Mouse (Mus musculus): ENCODE data around the gene Sptbn1. TPM values are rescaled to one million over a fixed set of nuclear protein-coding genes. Genes with fewer than 3 reads are reported as not detected.
"Not testable (repeated sequence)": the region's sequence is repeated elsewhere in the genome, so short reads cannot be mapped to it uniquely, and the experiment has no call there.

Gene Sptbn1
- total RNA-seq, 1 experiment from 2014 or later, result 123 TPM

- ATAC-seq (replicated peaks; ENCODE audit: insufficient number of reproducible peaks, low FRiP score, low TSS enrichment, poor library complexity, severe bottlenecking), result no peak
Observed at GRCm38 (mm10) chr11:30257812-30258211, 10.2 kb downstream of the Sptbn1 start.

DNA sequence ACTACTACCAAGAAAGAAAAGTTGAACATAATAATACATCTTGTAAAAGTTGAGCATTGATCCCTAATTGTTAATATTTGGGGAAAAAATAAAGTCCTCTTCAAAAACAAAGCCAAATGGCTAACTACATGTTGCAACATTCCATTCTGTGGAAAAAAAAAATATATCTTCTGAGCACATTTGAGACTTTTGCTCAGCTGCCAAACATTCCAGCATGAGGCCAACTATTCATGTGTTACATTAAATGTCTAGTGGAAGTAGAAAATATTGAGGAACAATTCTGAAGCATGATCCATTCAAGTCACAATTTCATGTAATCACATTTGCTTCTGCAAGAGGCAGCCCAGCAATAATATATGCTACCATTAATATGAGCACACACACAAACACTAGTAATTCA lies 10.9 kb downstream of the Sptbn1 start:
- no peak for ATAC-seq (replicated peaks; ENCODE audit: insufficient number of reproducible peaks, low FRiP score, low TSS enrichment, poor library complexity, severe bottlenecking)

- no peak for ATAC-seq (replicated peaks; ENCODE audit: insufficient number of reproducible peaks, low FRiP score, low TSS enrichment, poor library complexity, severe bottlenecking)
Observed at GRCm38 (mm10) chr11:30256491-30256890, 11.5 kb downstream of the Sptbn1 start.

GRCm38 (mm10) chr11:30255211-30255610 lies 12.8 kb downstream of the Sptbn1 start:
- ATAC-seq (replicated peaks; ENCODE audit: insufficient number of reproducible peaks, low FRiP score, low TSS enrichment, poor library complexity, severe bottlenecking), result not testable (repeated sequence)

- ATAC-seq (replicated peaks; ENCODE audit: insufficient number of reproducible peaks, low FRiP score, low TSS enrichment, poor library complexity, severe bottlenecking), result no peak
Observed at GRCm38 (mm10) chr11:30251294-30251904, 16.6 kb downstream of the Sptbn1 start.

DNA sequence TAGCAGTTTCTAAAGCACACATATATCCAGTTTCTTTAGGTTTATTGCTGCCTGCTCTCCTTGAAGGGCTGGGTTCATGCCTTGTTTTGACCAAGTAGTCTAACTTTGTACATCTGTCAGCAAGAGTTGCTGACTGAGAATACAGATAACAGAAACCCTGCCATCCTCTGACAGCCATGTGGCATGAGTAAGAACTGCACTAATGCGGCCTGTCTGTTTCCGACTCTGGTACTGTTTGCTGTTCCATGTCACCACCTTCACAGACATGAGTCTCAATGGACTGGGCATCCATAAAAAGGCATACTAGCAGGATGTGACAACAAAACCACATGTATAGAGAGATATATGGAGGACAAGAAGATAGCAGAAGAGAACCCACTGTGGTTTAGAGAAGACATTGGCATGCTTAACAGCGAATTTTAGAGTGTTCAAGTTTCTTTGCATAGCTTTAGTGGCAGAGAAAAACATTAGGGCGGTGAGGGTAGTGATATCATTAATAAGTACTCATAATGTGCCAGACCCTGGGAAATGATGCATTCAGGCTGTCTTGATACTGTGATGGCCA lies 18.4 kb downstream of the Sptbn1 start:
- ATAC-seq (replicated peaks; ENCODE audit: insufficient number of reproducible peaks, low FRiP score, low TSS enrichment, poor library complexity, severe bottlenecking), result no peak

DNA sequence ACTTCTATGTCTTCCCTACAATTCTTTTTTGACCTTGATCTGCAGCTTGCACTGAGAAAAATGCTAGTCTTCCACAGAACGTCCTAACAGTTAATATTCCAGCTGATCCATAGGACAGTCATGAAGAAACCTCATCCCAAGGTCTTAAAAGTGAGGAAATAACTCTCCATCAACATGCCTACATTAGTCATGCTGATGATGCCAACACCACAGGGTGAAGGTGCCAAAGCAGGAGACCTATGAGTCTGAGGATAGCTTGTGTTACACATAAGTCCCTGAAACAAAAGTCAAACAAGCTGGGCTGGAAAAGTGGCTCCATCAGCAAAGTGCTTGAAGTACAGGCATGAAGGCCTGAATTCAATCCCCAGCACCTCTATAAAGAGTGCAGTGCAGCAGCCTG lies 20.9 kb downstream of the Sptbn1 start:
- ATAC-seq (replicated peaks; ENCODE audit: insufficient number of reproducible peaks, low FRiP score, low TSS enrichment, poor library complexity, severe bottlenecking), result no peak

DNA sequence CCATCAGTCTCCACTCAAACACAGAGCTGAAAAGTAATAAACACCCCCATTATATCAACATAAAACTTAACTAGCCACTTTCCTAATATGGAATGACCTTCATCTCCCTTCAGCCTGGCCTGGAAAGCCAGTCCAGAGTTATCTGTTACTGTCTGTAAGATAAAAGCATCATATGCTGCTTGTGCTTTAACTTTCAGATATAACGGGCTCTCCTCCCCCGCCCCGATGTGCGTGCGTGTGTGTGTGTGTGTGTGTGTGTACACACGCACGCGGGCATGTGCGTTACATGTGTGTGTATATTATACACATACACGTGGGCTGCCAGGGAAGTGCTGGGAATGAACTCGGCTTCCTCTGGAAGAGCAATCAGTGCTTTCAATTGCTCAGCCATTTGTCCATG lies 21.8 kb downstream of the Sptbn1 start:
- ATAC-seq (replicated peaks; ENCODE audit: insufficient number of reproducible peaks, low FRiP score, low TSS enrichment, poor library complexity, severe bottlenecking), result no peak

GRCm38 (mm10) chr11:30244172-30244571 lies 23.8 kb downstream of the Sptbn1 start:
- ATAC-seq (replicated peaks; ENCODE audit: insufficient number of reproducible peaks, low FRiP score, low TSS enrichment, poor library complexity, severe bottlenecking), result no peak

DNA sequence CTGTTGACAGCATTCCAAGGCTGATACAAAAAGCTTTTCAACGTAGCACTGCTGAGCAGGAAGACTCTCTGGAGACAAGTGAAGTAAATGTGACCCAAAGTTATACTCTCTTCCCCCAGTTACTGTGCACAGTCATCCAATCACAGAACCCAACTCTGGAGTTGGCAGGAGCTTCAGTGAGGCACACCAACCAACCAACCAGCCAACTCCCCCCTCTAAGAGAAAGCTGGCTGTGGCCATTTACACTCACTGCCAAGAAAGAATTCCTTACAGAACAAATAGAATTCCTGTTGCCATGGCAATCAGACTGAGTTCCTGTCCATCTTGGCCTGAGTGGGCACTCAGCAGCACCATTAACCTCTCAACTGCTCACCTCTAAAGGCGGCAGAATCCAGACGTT lies 24.4 kb downstream of the Sptbn1 start:
- ATAC-seq (replicated peaks; ENCODE audit: insufficient number of reproducible peaks, low FRiP score, low TSS enrichment, poor library complexity, severe bottlenecking), result no peak

DNA sequence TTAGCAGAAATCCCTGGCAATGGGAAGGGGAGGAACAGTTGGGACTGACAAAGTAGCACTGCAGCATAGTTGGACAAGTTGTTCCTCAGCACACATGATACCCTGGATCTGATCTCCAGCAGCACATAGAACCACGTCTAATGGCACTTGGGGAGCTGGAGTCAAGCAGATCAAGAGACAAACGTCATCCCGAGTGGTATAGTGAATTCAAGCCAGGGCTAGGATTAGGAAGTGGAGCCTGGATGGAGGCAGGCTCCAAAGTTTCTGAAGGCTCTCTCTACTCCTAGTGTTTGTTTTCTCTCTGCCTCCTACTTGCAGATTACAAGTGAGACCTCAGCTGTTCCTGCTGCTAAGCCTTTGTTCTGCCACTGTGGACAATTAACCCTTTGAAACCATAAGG lies 27.1 kb downstream of the Sptbn1 start:
- no peak for ATAC-seq (replicated peaks; ENCODE audit: insufficient number of reproducible peaks, low FRiP score, low TSS enrichment, poor library complexity, severe bottlenecking)

- ATAC-seq (replicated peaks; ENCODE audit: insufficient number of reproducible peaks, low FRiP score, low TSS enrichment, poor library complexity, severe bottlenecking), result no peak
Observed at GRCm38 (mm10) chr11:30237960-30238359, 30.0 kb downstream of the Sptbn1 start.

- no peak for ATAC-seq (replicated peaks; ENCODE audit: insufficient number of reproducible peaks, low FRiP score, low TSS enrichment, poor library complexity, severe bottlenecking)
Observed at GRCm38 (mm10) chr11:30236681-30237242, 31.2 kb downstream of the Sptbn1 start.

GRCm38 (mm10) chr11:30235666-30236065 lies 32.3 kb downstream of the Sptbn1 start:
- no peak for ATAC-seq (replicated peaks; ENCODE audit: insufficient number of reproducible peaks, low FRiP score, low TSS enrichment, poor library complexity, severe bottlenecking)

DNA sequence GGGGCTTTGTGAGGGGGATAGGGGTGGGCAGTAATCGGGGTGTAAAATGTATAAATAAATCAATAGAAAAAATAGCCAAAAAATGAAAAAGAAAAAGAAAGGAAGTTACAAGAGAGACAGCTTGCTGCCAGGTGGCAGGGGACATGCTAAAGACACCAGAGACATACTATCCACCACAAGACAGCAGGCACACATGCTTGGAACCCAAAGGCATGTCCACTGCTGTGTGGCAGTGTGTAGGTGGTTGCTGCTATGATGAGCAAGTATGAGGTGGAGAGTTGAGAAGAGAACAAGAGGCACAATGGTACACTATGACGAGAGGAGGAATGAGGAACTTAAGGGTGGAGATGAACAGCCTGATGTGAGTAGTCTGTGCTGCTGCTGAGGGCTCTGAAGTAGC lies 32.8 kb downstream of the Sptbn1 start:
- no peak for ATAC-seq (replicated peaks; ENCODE audit: insufficient number of reproducible peaks, low FRiP score, low TSS enrichment, poor library complexity, severe bottlenecking)

- ATAC-seq (replicated peaks; ENCODE audit: insufficient number of reproducible peaks, low FRiP score, low TSS enrichment, poor library complexity, severe bottlenecking), result no peak
Observed at GRCm38 (mm10) chr11:30233946-30234345, 34.0 kb downstream of the Sptbn1 start.

DNA sequence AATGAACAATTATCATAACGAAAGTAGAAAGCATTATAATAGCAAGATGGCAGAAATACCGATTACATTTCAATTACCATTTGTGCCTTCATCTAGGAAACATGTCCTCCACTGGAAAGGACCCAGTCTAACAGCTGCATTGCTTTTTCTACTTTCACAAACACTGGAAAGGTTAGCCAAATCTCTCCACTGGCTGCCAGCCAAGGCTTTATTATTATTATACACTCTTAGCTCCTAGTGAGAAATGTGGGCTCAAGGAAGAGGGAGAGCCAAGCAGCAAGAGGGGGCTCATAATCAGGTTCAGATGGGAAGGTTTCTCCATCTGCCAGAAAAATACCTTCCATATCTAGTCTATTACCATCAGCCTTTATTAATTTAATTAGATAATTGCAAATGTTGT lies 35.9 kb downstream of the Sptbn1 start:
- ATAC-seq (replicated peaks; ENCODE audit: insufficient number of reproducible peaks, low FRiP score, low TSS enrichment, poor library complexity, severe bottlenecking), result no peak

DNA sequence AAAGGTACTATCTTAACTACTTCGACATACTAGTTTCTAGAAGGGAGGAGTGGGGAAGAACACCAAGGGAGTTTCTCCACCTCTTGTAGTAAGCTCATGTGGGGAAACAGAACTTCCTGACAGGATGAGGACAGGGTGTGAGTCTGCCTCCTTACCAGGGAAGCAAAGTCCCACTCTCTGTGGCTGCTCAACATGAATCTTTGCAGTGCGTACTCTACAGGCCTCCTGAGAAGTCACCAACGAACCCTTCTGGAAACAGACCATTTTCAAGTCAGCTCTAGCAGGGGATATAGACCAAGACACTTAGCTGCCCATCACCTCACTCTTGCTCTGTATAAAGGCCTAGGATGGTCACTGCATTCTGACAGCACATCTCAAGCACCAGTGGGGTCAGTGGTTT lies 36.6 kb downstream of the Sptbn1 start:
- ATAC-seq (replicated peaks; ENCODE audit: insufficient number of reproducible peaks, low FRiP score, low TSS enrichment, poor library complexity, severe bottlenecking), result no peak

DNA sequence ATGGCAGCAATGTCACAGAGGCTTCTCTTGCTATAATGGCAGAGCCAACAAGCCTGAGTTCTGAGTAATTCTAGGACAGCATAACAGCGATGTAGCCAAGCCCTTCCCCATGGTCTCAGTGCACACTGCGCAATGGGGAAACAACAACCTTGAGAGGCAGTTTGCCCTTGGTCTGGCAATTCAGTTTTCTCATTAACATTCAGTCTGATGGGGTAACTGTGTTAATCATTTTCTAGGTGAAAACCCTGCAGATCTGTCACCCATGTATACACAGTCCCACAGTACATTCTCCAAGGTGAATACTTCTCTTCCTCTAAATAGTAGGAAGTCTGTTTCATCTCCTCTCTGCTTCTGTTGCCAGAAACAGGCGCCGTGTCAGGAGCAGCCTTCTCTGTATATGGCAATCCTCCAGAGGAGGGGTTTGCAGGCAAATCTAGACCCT lies 37.6 kb downstream of the Sptbn1 start:
- ATAC-seq (replicated peaks; ENCODE audit: insufficient number of reproducible peaks, low FRiP score, low TSS enrichment, poor library complexity, severe bottlenecking), result no peak

GRCm38 (mm10) chr11:30226756-30227155 lies 41.2 kb downstream of the Sptbn1 start:
- ATAC-seq (replicated peaks; ENCODE audit: insufficient number of reproducible peaks, low FRiP score, low TSS enrichment, poor library complexity, severe bottlenecking), result no peak
